Mouse (Mus musculus) stomach, embryonic 15.5 days (tissue): ENCODE data around the gene Fam8a1. TPM values are rescaled to one million over a fixed set of nuclear protein-coding genes. Genes with fewer than 3 reads are reported as not detected.

Experiments
- ATAC-seq: fragments of 200-750 bp; cut with Nextera tagmentation; 2 replicates; pipeline ENCODE4 v1.8.0; 2017; ENCODE audit warnings: low read depth, moderate number of reproducible peaks, moderate TSS enrichment; ENCODE audit not compliant: insufficient read depth, low FRiP score
- H3K27ac ChIP-seq: fragments of 300-500 bp; sonication (generic); 2 replicates; pipeline ENCODE4 v1.5.1; 2015; ENCODE audit warnings: mild to moderate bottlenecking, inconsistent platforms
- H3K27me3 ChIP-seq: fragments of 300-500 bp; sonication (generic); replicated peaks from 2 replicates; pipeline ENCODE4 v1.6.1; 2015; ENCODE audit warnings: inconsistent platforms
- H3K36me3 ChIP-seq: fragments of 300-500 bp; sonication (generic); 2 replicates; pipeline ENCODE4 v1.6.1; 2015; ENCODE audit warnings: inconsistent platforms
- H3K4me1 ChIP-seq: fragments of 300-500 bp; sonication (generic); 2 replicates; pipeline ENCODE4 v1.6.1; 2015; ENCODE audit warnings: inconsistent platforms
- H3K4me2 ChIP-seq: fragments of 300-500 bp; sonication (generic); 2 replicates; pipeline ENCODE4 v1.6.1; 2015; ENCODE audit warnings: mild to moderate bottlenecking, inconsistent platforms
- H3K4me3 ChIP-seq: fragments of 300-500 bp; sonication (generic); replicated peaks from 2 replicates; pipeline ENCODE4 v1.5.1; 2015; ENCODE audit warnings: inconsistent platforms
- H3K9ac ChIP-seq: fragments of 300-500 bp; sonication (generic); 2 replicates; pipeline ENCODE4 v1.6.1; 2015; ENCODE audit warnings: inconsistent platforms
- H3K9me3 ChIP-seq: fragments of 300-500 bp; sonication (generic); 2 replicates; pipeline ENCODE4 v1.6.1; 2016; ENCODE audit warnings: inconsistent platforms
- WGBS: fragments of 180-500 bp; shearing (Covaris S2); methylation state at CpG from one replicate; pipeline ENCODE4 v1.1.7; 2015; 5-methylcytosine and 5-hydroxymethylcytosine counted together
- polyA plus RNA-seq: library from polyadenylated mRNA; unstranded; fragments of >200 nt; fragmentation: Nextera tagmentation; extraction: Ambion mirVana; gene quantifications from 2 replicates; pipeline ENCODE4 v1.2.1, GENCODE M21; 2015

Gene Fam8a1
- polyA plus RNA-seq, 1 experiment from 2014 or later, result 10.7 TPM

- H3K36me3 ChIP-seq, result peaks cover 3% of the 10 kb centered on the region; the same call in 1 of the 2 replicates
- no peaks in the 10 kb centered on the region for H3K27me3 ChIP-seq
- H3K4me1 ChIP-seq, result peaks cover 7% of the 10 kb centered on the region
- no peak overlapping the region for H3K4me2 ChIP-seq
- ATAC-seq, result no peak
- no peak overlapping the region for H3K9ac ChIP-seq
- H3K4me3 ChIP-seq, result no peak overlapping the region
- H3K9me3 ChIP-seq, result no peaks in the 10 kb centered on the region
- no peak overlapping the region for H3K27ac ChIP-seq
Observed at GRCm38 (mm10) chr13:46721009-46721408, 51.7 kb downstream of the Fam8a1 start.

- Histone ChIP-seq H3K4me1 (peaks cover 7% of the 10 kb centered on the region), H3K27me3 (no peaks in the 10 kb centered on the region), H3K4me3 (no peak overlapping the region), H3K9ac (no peak overlapping the region), H3K9me3 (no peaks in the 10 kb centered on the region), H3K4me2 (no peak overlapping the region), H3K36me3 (no peaks in the 10 kb centered on the region), H3K27ac (no peak overlapping the region)
- ATAC-seq, result no peak
Observed at GRCm38 (mm10) chr13:46724371-46724770, 55.0 kb downstream of the Fam8a1 start.

- Histone ChIP-seq H3K27me3 (no peaks in the 10 kb centered on the region), H3K9me3 (no peaks in the 10 kb centered on the region), H3K36me3 (no peaks in the 10 kb centered on the region), H3K27ac (no peak overlapping the region), H3K4me2 (peak overlapping the region; percentile 29; the same call in 1 of the 2 replicates), H3K9ac (no peak overlapping the region), H3K4me3 (no peak overlapping the region), H3K4me1 (peaks cover 7% of the 10 kb centered on the region)
- no peak for ATAC-seq
- 23% methylated on average over 2 of the region's 2 CpGs for WGBS
Observed at GRCm38 (mm10) chr13:46725227-46725626, 55.9 kb downstream of the Fam8a1 start.

GRCm38 (mm10) chr13:46726288-46727037, 57.1 kb downstream of the Fam8a1 start:
- Histone ChIP-seq H3K9ac (peak overlapping the region; percentile 71), H3K9me3 (no peaks in the 10 kb centered on the region), H3K27me3 (no peaks in the 10 kb centered on the region), H3K4me1 (peaks cover 7% of the 10 kb centered on the region), H3K27ac (peak overlapping the region; percentile 96), H3K36me3 (no peaks in the 10 kb centered on the region), H3K4me3 (peak overlapping the region; percentile 73), H3K4me2 (peak overlapping the region; percentile 70)
- no peak for ATAC-seq
- under 1% methylated on average over 29 of the region's 30 CpGs for WGBS

GRCm38 (mm10) chr13:46727038-46727836, 57.9 kb downstream of the Fam8a1 start:
- Histone ChIP-seq H3K27me3 (no peaks in the 10 kb centered on the region), H3K4me1 (peaks cover 7% of the 10 kb centered on the region), H3K9me3 (no peaks in the 10 kb centered on the region), H3K4me2 (peak overlapping the region; percentile 70), H3K9ac (peak overlapping the region; percentile 71), H3K4me3 (peak overlapping the region; percentile 73), H3K36me3 (no peaks in the 10 kb centered on the region), H3K27ac (peak overlapping the region; percentile 96)
- peak; percentile 74 for ATAC-seq
- under 1% methylated on average over 62 of the region's 85 CpGs for WGBS

Other genes with a start within 250 kb of the Fam8a1 start
- 9.7 and 11.7 TPM in 2 replicates for gene Cap2, start 167.7 kb upstream of the Fam8a1 start, polyA plus RNA-seq
- 18.4 and 21.7 TPM in 2 replicates for gene Nup153, start 58.4 kb downstream of the Fam8a1 start, polyA plus RNA-seq